Mouse (Mus musculus) cerebellum, postnatal 4 days (tissue): ENCODE results near the gene Clec18a.
"Not testable (repeated sequence)": the region's sequence is repeated elsewhere in the genome, so short reads cannot be mapped to it uniquely, and the experiment has no call there.

ENCODE experiments used
- DNase-seq, 2 experiments: peaks; one replicate each; pipeline ENCODE4 v3.0.0; 2022; ENCODE audit warnings: low spot score in 2 of 2, mixed read lengths in 1 of 2

Clec18a gene

DNA sequence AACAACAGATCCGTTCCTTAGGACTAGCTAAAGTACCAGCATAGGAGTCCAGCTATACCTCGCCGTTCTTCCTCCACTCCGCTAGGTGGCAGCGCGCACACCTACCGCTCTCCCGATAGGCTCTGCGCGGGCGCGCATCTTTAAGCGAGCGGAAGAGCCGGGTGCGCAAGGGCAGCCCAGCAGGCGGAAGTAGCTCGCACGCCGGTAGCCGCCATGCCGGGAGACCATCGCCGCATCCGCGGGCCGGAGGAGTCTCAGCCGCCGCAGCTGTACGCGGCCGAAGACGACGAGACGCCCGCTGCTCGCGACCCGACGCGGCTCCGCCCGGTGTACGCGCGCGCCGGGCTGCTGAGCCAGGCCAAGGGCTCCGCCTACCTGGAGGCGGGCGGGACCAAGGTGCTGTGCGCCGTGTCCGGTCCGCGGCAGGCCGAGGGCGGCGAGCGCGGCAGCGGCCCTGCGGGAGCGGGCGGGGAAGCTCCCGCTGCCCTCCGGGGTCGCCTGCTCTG lies 36.0 kb downstream of the Clec18a start, which contains the start of gene Exosc6:
Gene Exosc6 (plus strand): TSS at position 182 of the 506 bp plus-strand sequence.
- peak; percentile 75 to 91 for DNase-seq

DNA sequence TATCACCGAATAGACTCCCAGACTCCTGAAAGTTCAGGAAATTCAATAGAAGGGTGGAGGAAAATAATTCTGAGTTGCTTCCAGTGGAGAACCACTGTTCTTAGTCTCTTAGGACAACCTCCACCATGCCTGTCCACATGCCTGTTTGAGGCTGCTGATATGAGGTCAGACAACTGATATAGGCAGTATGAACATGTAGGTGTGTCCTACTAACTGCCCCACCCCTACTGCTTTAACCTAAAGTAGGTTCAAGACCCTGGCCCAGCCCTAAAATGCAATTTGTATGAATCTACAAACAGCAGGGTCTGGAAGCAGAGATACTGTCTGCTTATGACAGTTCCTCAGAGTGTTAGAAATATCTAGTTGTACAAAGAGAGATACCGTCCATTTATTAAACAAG lies 36.6 kb downstream of the Clec18a start:
- no peak for DNase-seq

DNA sequence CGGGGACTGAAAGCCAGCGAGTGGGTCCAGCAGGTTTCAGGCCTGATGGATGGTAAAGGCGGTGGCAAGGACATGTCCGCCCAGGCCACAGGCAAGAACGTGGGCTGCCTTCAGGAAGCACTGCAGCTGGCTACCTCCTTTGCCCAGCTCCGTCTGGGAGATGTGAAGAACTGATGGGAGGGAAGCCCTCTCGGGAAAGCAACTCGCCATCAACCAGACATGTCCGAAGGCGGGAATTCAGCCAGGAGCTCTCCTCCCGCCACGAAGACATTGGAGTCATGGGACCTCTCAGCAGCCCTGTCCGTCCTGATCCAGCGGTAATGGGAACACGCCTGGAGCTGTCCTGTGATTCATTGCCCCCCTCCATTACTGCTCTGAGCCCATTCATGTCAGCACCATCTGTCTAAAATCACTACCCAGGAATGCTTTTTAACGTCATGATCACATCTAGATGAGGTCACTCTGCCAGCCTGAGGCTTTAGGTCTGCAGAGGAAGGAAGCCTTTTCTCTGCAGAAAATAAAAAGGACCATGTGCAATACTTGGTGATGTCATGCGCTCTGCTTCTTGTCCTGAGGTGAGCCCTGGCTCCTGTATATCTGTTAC lies 37.1 kb downstream of the Clec18a start:
- no peak for DNase-seq

DNA sequence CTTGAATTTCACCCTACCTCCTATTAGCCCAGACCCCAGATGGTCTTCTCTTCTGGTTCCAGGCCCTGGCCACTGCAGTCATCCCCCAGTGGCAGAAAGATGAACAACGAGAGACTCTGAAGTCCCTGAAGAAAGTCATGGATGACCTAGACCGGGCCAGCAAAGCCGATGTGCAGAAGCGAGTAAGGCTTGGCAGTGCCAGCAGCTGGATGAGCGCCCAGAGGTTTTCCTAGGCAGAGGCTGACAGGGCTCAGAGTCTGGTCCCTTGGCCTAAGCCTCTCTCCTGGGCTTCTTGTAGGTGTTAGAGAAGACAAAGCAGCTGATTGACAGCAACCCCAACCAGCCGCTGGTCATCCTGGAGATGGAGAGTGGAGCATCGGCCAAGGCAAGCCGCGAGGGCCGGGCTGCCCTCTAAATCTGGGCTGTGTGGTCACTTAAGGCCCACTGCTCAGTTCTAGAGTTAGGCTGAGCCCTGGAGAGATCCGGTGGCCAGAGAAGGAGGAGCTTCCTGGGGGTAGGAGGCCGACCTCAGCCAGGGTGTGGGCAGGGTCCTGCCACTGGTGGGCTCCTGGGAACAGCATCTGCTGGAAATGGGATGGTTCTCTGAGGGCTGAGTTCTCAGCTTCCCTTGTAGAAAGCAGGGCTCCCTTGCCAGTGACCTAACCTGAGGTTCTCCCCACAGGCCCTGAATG lies 38.3 kb downstream of the Clec18a start:
- DNase-seq: no peak

DNA sequence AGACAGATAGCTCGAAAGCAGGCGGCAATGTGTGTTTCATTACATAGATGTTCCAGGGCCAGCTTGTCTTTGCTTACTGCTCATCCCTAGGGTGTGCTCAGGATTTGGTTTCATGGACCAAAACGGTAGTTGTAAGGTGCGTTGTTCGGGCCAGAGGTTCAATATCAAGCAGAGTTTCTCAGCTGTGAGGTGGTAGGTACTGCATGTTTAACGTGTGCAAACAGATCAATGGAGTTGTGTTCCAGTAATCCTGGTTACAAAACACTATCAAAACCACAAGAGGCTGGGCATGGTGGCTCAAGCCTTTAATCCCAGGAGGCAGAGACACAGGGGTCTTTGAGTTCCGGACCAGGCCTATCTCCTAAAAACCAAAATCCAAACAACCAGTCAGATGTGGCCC lies 43.1 kb downstream of the Clec18a start:
- DNase-seq: no peak

DNA sequence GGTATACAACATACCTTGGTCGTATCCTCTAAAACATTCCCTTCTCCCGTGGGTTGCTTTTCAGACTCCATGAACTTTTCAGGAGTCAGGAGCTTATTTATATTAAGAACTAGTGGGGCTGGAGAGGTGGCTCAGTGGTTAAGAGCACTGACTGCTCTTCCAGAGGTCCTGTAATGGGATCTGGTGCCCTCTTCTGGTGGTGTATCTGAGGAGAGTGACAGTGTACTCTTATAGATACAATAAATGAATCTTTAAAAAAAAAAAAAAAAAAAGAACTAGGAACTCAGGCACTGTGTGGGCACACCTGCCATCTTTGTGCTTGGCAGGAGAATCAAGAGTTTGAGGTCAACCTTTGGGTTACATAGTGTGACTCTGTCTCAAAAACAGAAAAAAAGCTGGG lies 43.5 kb downstream of the Clec18a start:
- DNase-seq: no peak

DNA sequence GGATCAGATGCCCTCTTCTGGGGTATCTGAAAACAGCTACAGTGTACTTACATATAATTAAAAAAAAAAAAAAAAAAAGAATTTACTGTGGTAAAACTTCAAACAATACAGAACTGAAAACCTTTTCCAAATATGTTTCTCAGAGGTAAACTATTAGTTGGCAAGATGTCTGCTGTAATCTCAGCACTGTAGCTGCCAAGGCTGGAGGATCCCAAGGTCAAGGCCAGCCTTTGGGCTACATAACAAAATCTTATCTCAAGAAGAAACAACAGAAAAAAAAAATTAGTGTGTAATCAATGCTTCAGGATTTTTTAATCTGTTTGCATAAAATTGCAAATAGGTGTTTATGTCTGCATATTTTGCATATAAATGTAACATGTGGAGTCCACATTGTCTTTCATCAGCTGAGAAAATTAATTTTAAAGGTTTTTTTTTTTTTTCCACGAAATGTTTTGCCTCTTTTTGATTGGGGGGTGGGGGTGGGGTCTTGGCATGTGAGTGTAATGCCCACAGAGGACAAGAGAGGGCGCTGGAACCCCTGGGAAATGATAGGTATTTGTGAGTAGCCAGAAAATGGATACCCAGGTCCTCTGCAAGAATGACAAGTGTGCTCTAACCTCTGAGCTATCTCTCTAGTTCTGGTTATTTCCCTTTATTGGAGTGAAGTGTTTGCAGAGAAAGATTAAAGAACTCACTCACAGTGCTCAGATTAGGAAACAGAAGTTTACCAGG lies 48.1 kb downstream of the Clec18a start:
- DNase-seq: no peak

DNA sequence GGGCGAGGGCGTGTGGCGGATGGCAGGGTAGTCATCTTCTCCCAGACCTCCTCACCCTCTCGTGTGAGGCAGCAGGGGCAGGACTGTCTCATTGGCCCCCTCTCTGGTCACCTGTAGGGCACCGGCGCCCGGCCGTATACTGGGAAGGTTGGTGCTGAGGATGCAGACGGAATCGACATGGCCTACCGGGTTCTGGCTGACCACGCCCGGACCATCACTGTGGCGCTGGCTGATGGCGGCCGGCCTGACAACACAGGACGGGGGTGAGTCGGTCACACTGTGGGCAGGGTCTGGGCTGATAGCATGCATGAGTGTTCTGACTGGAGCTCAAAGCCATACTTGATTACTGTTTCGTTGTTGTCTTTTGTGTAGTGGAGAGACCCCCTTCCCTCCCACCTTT lies 49.7 kb downstream of the Clec18a start:
- no peak for DNase-seq

DNA sequence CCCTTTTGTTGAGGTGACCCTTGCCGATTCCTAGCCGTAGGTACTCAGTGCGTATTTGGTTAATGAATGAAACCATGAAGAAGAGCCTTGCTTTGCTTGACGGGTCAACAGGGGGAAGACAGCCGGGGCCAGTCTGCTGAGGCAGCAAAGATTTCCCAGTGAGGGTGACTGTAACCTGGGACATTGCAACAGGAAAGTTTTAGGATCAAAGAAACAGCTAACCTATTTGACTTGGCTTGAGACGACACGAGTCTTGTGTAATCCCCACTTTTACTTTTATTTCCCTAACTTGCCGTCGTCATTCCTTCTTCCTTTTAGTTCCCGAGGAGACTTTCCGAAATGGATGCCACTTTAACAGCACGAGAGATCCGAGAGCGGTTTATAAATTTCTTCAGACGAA lies 55.6 kb downstream of the Clec18a start:
- DNase-seq: no peak

DNA sequence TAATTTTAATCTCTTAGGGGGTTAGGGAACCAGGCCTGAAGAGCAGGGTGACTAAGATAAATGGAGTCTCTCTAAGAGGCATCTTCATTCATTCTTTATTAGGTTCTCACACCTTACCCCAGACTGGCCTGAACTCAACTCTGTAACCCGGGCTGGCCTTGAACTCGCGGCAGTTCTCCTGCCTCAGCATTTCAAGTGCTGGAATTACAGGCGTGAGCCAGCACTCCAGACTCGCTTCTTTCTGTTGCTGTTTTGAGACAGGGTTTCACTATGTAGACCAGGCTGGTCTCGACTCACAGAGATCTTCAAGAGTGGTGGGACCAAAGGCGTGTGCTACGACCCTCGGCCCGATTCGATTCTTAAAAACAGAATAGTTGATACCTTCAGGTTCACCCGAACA lies 58.0 kb downstream of the Clec18a start:
- peak in 1 of 2 experiments; percentile 28 for DNase-seq

DNA sequence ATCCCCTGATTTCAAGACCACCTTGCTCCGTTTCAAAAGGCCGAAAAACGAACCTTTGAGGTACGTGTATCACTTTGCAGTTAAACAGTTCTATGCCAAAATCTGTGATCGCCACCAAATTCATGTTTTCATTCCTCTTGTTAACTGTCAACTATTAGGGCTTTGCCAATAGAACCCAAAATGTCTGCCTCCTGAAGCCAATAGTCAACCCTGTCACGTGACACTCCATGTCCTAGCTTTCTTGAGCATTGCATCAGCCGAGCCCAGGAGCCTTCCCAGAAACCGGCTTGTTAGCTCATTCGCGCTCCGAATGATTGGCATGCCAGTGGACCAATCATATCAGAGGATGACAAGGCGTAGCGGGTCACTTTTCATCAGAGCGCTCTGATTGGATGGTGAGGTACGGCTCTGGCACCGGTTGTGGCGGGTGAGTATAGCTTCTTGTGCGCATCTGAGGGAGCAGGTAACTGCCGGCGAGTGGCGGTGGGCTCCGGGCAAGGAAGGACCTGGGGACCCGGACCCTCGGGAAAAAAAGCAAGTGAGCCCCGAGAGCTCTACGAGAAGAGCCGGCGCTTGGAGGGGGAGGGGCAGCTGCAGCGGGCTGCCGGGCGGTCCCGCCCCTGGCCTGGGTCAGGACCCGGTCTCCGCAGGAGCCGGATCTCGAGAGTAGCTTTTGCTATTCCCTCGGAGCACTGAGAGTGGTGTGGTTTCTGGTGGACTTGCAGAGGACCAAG lies 58.6 kb downstream of the Clec18a start:
- peak; percentile 84 to 95 for DNase-seq

DNA sequence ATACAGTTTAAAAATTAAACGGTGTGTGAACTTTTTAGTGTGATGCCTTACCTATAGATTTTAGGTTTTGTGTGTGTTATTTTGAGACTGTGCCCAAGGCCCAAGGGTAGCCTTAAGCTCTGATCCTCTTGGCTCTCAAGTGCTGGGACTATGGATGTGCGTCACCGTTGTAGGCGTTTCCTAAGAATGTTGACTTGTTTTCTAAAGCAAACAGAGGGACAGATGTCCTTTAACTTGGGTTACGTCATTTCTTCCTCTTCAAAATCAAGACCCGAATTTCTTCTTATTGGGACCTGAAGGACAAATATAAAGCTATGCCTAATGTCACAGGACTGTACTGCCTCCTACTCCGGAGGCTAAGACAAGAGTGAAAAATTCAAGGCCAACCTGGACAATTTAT lies 59.3 kb downstream of the Clec18a start, which contains the start of gene Aars:
Gene Aars (plus strand): TSS at position 229 of the 400 bp plus-strand sequence.
- no peak for DNase-seq

DNA sequence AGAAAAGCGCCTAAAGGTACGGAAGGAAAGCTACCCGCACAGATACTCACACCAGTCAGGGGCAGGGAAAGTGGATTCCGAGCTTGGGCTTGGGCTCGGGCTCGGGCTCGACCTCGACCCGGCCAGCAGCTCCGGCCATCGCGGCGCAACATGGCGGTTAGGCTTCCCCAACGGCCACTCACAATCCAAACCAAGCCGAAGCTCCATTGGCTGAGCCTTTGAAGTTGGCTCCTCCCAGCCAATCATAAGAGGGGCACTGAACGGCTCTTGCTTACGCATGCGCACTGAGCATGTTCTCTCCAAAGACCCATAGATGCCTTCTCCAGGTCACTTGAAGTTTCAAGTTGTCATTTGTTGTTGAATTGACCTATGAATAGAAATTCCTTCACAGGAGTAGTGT lies 60.7 kb downstream of the Clec18a start, which contains the start of gene Ddx19b:
Gene Ddx19b (minus strand): TSS at position 180 of the 400 bp plus-strand sequence.
- DNase-seq: no peak

DNA sequence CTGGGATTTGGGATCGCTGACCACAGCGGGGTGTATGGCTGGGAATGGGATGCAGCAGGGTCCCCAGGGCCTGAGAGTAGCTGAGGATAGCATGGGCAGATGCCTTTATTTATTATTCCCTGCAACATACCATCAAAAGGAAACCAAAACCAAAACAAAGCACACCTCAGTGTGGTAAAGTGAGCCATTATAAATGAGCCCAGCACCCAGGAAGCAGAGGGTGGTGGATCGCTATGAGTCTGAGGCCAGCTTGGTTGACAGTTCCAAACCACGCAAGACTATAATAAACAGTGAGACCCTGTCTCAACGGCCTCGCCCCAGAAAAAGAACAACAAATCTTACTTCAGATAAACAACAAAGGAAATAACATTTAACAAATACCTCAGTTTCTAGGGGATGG lies 62.2 kb downstream of the Clec18a start:
- DNase-seq: no peak

DNA sequence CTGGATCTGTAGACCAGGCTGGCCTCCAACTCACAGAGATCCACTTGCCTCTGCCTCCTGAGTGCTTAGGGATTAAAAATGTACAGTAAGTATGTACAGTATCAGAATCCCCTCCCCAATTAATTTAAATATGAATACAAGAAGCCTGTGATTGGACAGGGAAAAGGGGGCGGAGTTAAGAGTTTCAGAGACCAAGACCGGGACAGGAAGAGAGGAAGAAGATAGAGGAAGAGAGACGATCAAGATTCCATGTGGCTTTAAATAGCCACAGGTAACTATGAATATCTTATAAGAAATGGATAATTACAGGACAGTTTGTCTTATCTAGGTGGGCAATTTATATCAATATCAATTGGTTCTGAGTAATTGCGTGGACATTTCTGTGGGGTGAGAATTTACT lies 62.6 kb downstream of the Clec18a start:
- DNase-seq: no peak

DNA sequence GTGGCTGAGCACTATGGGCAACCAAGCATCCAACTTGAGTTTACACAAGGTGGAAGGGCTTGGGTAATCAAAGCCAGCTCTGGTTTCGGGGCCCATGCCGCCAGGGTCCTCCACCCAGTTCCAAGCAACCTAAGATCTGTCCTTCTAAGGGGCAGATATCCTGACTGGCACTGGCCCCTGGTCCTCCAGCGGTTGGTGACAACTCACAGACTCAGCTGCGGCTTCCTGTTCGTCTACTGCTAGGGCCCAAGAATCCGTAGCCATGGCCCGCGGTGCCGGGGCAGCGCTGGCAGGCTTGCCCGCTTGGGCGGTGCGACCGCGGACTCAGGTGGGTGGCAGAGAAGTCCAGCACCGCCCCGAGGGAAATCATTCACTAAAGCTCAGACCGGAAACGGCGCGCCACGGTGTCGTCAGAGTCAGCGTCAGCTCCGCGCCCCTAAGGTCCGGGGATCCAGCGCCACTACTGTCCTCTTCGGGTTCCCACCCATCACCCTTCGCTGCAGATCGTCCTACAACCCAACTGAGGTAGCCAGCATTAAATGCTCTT lies 64.8 kb downstream of the Clec18a start:
- DNase-seq: peak; percentile 66 to 81

DNA sequence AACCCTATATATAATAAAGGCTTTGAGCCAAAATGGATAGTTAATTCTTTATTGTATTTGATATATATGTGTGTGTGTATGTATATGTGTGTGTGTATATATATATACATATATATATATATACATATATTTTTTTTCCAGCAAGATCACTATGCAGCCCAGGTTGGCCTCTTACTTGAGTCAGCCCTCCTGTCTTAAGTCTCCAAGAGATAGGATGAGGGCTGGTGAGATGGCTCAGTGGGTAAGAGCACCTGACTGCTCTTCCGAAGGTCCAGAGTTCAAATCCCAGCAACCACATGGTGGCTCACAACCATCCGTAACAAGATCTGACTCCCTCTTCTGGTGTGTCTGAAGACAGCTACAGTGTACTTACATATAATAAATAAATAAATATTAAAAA lies 65.6 kb downstream of the Clec18a start:
- not testable (repeated sequence) for DNase-seq

DNA sequence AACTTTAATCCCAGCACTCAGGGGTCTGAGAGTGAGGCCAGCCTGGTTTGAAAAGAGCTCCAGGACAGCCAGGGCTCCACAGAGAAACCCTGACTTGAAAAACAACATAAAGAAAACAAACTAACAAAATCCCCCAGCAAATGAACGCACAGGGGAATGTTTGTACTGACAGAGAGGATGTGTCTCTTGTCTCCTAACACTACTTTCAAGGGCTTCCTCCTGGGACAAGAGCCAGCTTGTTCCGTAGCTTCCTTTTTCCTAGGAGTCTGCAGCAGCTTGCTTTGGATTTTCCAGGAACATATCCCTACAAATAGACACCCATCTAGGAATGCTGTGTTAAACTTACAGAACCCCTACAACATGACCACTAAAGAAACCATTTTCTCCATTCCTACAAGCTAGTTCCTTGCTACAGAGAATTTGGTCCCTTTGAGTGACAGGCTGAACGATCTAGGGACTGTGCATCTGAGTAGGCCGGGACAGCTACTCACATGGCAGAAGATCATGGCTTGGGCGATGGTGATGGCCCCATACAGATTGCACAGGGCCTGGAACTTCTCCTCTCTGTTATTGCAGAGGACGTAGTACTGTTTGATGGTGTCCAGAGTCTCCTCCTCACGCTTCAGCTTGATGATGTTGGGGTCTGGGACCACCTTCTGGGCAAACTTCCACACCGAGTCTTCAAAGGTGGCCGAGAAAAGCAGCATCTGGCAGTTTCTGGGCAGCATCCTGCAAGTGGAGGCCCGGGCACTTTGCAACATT lies 81.8 kb downstream of the Clec18a start:
- DNase-seq: not testable (repeated sequence)
